Comparison of ENCODE assay signal across 8 mouse cellular contexts in the genomic region with DNA sequence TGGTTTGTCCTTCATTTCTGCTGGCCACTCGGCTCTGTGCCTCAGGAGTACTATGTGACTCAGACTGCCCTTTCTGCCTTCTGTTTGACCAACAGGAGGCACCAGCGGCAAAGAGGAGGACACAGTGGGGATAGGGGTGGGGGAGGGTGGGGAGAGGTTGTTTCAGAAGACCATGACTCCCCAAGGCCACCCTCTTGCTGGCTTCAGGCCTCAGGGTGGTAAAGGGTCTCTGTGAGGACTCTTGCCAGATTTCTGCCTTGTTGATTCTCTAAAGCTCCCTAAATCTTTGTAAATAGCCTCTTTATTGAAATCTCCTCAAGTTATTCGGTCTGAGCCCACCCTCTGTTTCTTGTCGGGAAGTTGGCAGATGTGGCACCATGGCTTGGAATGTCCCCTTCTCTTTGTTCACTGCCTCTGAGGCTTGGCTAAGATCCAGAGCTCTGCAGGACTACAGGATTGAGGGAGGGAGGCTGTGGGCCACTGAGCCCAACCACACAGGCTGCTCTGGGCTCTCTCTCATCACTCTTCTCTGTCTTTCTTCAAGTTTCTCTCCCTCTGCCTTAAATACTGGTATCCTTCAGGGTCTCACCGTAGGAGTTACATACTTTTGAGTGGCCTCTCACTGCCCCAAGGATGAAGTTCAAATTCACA. TPM values are rescaled to one million over a fixed set of nuclear protein-coding genes. Genes with fewer than 3 reads are reported as not detected.
DNase-seq lines count a peak whose midpoint lies in the region; ATAC-seq lines count a peak whose summit lies in the region.

No protein-coding gene starts in this region.

- H3K4me1 ChIP-seq in limb, embryonic 13.5 days, result peaks cover 14% of the 10 kb centered on the region

- WGBS in limb, embryonic 13.5 days, result 44% methylated on average over 5 of the region's 5 CpGs

- H3K9me3 ChIP-seq in limb, embryonic 13.5 days, result no peaks in the 10 kb centered on the region

- H3K36me3 ChIP-seq in limb, embryonic 13.5 days, result peaks cover under 1% of the 10 kb centered on the region; the same call in 1 of the 2 replicates

- H3K4me3 ChIP-seq in limb, embryonic 13.5 days, result no peak overlapping the region

- H3K4me2 ChIP-seq in limb, embryonic 13.5 days (replicated peaks), result no peak overlapping the region

- intact Hi-C loops in heart, postnatal 10 days (cut with DNase I), result no loop called here

- H3K27me3 ChIP-seq in limb, embryonic 13.5 days, result no peaks in the 10 kb centered on the region

- H3K9ac ChIP-seq in limb, embryonic 13.5 days, result no peak overlapping the region

- ATAC-seq in limb, embryonic 13.5 days (ENCODE audit: low FRiP score, low read depth), result peak; percentile 44; the same call in 1 of the 2 replicates

- peak; percentile 74 for DNase-seq in layer of hippocampus, adult 11-12 months (ENCODE audit: low spot score)
- no peak for DNase-seq in layer of hippocampus, adult 9-10 months (ENCODE audit: low spot score)
- DNase-seq in cerebellum, postnatal 14 days, result peak; percentile 76 to 77
- DNase-seq in heart, postnatal 10 days, result peak; percentile 19 to 30
- peak; percentile 32 for DNase-seq in skeletal muscle tissue, adult 2 months (ENCODE audit: low read depth, low spot score)
- DNase-seq in thymus, postnatal 36 days, result no peak
- DNase-seq in gastrocnemius, postnatal 10 days, result no peak

- H3K27ac ChIP-seq in limb, embryonic 13.5 days, result no peak overlapping the region

RNA-seq across cellular contexts. Expression of a gene that starts 11.8 kb away (rescaled TPM):
- 1 to 10 TPM; 5.0 to 6.6 TPM for total RNA-seq in heart, postnatal 10 days (2021)
- polyA plus RNA-seq in limb, embryonic 13.5 days (2015; fragmentation: Nextera tagmentation; extraction: Ambion mirVana), result 26.5 and 27.7 TPM in 2 replicates
- total RNA-seq in gastrocnemius, postnatal 10 days (2021), result 10 to 100 TPM; 11.7 to 14.2 TPM

RNA-seq across cellular contexts. Expression of a gene that starts 26.2 kb away (rescaled TPM):
- total RNA-seq in heart, postnatal 10 days (2021), result 10 to 100 TPM in 1 of 2 experiments, 1 to 10 TPM in 1; 9.8 to 11.2 TPM
- polyA plus RNA-seq in limb, embryonic 13.5 days (2015; fragmentation: Nextera tagmentation; extraction: Ambion mirVana), result 36.7 and 38.3 TPM in 2 replicates
- 10 to 100 TPM in 1 of 2 experiments, 1 to 10 TPM in 1; 9.9 to 10.7 TPM for total RNA-seq in gastrocnemius, postnatal 10 days (2021)

RNA-seq across cellular contexts. Expression of a gene that starts 39.9 kb away (rescaled TPM):
- total RNA-seq in heart, postnatal 10 days (2021), result 100 to 1,000 TPM; 112 to 123 TPM
- 105 and 111 TPM in 2 replicates for polyA plus RNA-seq in limb, embryonic 13.5 days (2015; fragmentation: Nextera tagmentation; extraction: Ambion mirVana)
- total RNA-seq in gastrocnemius, postnatal 10 days (2021), result 10 to 100 TPM; 42.1 to 43.5 TPM

Comparison
In these comparisons a context has a peak if more than half of its experiments do, and no peak if none do; other contexts are left out.
1. DNase-seq: peak in layer of hippocampus, adult 11-12 months (single experiment), cerebellum, postnatal 14 days (2 of 2), heart, postnatal 10 days (2 of 2) and skeletal muscle tissue, adult 2 months (single experiment); none in layer of hippocampus, adult 9-10 months (single experiment), thymus, postnatal 36 days (0 of 2) and gastrocnemius, postnatal 10 days (single experiment).